Mouse (Mus musculus): ENCODE measurements around the gene Met.

Gene Met

DNA sequence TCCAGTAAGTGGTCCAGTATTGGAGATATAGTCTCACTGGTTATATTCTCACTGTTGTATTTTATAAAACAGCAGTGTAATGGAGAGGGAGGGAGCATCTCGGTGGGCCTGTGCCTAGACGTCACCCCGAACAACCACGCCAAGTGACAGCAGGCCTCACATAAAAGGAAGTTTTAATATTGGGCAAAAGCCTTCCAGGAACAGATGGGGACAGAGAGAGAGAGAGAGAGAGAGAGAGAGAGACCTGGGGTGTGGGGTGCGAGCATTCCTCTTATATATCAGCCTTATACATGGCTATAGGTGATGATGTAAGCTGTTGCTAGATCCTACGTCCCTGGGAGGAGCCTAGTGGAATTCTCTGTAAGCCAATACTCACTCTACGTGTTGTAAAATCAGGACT, 90.7 kb downstream of the Met start:
- no peak for DNase-seq

DNA sequence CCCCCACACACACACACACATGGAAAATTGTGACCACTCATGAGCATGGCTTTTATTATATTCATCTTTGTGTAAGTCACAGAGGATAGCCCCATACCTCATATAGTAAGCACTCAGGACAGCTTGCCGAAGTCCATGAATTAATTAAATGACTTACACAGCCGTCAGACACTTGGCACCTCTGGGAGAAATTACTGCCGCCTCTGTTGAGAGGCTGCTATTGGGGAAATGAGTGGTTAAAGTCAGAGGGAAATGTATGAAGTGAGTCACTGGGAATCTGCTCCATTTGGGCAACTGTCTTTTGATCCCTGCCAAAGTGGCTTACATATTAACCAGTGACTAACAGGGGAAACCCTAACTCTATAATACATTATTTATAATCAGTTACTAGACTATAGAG, 91.2 kb downstream of the Met start:
- DNase-seq, result no peak

DNA sequence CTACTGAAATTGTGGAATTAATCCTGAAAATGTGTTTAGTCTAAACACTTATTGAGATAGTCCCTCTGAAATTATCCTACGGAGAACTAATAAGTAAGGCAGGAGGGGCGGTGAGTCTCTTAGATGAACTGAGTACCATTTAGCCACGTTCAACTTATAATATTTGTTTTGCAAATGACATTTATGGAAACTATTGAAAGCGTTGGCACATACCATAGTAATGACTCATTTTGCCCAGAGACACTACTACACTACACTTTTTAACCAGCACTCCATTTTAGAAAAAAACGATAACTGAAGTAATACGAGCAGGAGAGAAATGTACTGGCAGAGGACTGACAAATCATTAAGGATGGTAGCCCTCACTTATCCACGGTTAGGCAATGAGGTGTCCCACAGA, 92.1 kb downstream of the Met start:
- DNase-seq, result no peak

DNA sequence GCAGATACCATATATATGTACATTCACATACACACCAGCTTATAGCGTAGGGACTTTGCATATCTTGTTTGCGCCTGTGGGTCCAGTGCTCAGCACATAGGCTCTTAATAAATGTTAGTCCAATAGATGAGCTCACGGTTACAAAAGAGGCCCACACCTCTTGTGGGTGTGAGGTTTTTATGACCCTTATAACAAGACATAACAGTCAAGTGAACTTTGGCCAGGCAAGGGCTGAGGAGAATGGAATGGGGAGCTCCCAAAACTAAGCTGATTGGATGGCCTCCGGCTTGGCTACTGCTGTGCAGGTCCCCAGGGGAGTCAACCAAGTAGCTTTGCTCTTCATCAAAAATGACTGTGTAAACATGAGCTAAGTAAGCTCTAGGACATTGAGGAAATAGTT, 96.1 kb downstream of the Met start:
- no peak for DNase-seq

DNA sequence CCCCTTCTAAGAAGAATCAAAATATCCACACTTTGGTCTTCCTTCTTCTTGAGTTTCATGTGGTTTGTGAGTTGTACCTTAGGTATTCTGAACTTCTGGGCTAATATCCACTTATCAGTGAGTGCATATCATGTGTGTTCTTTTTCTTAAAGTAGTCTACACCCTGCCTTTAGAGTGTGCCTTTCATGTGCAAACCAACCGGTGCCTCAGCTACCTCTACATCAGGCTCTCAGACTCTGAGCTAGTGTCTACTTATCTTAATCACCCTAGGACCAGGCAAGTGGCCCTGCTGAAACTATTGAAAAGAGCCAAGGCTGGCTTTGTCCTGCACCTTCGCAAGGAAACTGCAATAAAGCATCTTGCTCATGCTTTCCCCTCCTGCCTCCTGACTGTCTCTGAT, 97.7 kb downstream of the Met start:
- DNase-seq, result no peak

DNA sequence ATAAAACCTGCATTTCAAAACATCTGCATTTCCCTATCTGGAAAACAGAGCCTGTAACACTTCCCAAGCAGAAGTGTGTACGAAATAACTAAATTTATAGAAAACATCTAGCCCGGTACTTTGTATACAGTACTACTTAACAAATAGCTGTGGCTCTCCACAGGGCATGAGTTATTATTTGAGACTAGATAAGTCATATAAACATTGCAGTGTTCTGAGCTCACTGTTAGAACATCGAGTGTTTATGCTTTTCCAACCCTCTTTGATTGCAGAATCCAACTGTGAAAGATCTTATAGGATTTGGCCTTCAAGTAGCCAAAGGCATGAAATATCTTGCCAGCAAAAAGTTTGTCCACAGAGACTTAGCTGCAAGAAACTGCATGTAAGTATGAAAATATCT, 98.3 kb downstream of the Met start:
- no peak for DNase-seq

DNA sequence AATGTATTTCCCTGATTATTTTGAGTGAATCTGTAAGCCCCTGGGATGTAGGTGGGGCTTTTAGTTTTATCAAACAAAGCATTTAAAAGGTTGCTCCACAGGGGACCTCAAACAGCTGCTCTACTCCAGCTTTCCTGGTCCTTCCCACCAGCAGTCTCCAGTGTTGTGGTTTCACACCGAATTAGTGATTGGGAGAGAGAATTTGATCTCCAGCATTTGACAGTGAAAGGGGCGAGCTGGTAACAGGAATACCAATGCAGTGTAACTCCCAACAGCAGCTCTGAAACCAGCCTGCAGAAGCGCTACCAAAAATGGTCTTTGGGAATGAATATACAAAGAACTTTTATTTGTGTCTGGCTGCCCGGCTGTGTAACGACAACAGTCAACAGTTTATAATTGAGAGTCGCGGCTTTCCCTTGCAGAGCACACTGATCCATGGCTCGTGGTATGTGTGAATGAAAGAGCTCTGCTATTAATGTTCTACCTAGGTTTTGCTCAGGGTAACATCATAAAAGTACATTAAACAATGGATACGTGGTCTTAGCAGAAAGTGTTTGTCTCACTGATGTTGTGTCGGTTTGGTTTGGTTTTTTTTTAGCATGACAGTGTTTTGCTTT, 99.0 kb downstream of the Met start:
- no peak for DNase-seq

DNA sequence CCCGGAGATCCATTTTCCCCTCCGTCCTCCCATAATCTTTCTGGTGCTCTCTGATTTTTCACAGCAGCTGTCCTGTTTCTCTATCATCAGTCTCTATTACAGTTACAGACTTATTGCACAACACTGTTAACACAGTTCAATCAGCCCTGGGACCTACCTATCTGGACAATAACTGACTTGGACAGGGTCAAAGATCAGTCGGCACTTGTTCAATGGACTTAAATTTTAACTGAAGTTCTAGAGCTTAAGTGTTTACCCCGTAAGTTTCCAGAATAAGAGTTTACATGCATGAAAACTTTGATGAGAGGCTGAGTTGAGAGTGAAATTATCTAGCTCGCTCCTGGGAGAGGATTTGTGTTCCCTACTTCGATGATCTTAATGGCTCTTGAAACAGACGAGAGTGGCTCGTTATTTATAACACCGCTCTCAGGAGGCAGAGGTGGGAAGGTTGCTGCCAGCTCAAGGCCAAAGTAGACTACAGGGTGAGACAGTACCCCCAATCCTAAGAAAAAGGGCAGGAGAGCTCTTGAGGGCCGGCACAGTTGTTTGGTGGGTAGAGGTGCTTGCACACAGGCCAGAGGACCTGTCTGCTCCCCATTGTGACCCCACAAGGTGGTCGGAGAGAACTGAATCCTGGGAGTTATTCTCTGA, 105.2 kb downstream of the Met start:
- DNase-seq, result no peak

DNA sequence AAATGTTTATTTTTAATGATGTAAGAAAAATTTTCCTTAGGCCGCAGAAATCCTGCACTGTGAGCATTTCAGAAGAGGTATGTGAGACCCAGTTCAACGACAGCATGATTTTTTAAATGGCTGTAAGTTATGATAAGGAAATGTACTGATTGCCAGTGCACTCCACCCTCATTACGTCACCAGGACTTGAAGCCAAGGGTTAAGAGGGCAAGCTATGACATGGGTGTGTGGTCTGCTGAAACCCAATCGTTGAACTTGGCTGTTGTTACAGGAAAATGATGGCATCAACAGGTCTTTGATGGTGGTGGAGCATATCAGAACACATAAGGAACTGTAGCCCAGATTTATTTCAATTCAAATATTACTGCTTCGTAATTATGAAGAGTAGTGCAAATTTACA, 109.6 kb downstream of the Met start:
- no peak for DNase-seq

DNA sequence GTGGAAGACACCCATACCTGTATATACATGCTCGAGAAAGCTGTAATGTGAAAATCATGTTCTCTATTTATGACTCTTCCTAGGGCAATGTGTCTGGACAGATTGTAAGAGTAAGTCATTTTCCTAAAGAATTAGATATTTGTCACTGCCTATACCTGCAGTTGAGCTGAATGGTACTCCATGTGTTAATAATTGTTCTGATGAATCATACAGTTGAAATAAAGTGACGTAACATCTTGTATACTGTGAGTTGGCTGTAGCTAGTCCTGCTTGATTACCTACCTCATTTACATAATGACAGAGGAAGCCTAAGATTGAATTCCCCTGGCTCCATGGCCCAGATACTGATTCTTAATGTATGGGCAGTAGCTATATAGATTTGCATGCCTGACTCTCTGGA, 110.1 kb downstream of the Met start:
- no peak for DNase-seq

DNA sequence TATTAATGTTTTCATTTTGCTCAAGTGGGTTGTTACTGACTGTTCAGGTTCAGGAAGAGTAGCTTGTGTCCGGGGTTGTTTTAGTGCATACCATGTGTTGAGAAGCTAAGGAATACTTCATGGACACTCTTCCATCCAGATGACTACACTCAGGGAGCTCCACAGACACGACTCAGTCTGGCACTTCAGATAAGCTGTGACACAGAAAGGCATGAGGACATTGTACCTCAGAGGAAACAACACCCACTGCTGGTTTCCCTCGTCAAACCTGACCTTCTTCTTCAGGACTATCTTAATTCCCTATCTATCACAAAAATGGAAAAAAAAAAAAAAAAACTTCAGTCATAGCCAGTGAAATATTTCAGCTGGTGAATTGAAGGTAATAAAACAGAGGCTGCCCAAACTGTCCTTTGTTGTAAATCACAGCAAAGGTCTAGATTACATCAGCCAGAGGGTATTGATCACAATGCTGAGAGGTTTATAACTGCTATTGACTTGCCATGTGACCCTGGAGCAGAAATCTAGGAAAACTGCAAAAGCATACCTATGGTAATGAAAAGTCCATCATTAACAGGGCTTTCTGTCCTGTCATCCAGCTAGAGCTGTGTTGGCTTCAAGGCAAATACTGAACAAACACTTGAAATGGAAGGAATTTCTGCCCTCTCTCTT, 114.6 kb downstream of the Met start:
- DNase-seq, result no peak

DNA sequence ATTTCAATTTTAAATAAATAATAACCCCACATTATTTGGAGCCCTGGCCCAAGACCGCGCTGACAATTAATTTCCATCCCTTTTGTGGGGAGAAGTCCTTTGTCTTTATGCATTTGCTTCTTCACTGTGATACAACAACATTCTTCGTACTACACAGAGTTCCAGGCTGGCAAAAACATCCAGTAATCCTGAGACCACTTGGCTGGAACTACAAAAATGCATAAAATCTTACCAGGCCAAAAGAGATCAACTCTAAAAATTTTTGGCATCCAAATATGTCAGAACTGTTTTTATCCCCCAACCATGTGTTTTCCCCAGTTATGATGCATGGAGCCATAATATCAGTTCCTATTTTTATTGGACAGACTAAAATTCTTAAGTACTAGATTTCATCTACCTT, 116.7 kb downstream of the Met start:
- DNase-seq, result no peak

DNA sequence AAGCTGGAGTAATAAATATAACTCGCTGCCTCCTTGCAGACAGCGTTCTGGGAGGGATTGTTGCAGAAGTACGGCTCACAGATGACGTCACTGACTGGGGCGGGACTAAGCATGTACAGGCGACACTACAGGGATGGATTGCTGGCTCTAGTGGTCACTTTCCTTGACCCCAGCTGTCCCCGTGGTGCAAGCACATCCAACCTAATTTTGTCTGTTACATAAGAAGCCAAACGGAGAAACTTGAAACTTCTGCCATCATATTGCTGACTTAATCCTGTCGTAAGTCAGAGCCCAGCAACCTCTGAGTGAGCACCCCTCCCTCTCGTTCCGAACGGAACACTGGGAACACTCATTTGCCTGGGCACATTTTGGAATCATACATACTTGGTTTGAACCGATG, 120.4 kb downstream of the Met start:
- DNase-seq, result peak; percentile 61

DNA sequence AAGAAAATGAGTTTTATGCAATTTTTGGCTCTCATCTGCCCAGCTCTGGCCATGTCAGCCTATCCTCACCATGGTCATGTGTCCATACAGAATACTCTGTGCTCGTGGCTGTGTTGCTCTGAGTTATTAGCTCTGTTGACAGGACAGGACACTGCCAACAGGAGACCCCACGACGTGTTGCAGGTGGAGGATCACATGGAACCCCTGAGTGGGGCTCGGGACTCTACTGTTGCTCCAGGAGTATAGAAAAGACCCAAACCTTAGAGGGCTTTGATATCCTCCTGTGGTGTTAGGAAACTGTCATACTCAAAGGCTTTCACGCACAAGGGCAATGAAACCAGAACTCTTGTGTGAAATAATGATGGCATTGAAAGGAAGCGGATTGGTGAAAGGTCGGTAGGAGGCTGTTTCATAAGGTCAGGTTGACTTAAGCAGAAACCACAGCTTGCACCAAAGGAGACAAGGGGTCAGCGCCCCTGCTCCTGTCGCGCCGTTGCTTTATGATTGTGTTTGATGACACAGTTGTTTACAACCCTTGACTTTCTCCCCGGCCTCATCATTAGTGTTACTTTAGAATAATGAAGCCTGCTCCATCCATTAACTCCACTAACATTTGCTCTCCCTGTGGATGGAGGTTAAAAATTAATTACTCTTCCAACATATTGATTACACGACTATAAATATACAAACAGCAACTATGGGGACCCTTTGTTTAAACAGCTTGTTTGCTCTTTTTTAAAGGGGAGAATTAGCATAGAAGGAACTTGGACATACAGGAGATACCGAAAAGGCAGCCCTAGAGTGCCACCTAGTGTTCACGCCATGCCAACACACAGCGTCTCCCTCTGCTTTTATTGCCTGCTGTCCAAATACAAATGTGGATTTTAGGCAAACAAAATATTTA, 125.7 kb downstream of the Met start:
- peak; percentile 64 for DNase-seq

DNA sequence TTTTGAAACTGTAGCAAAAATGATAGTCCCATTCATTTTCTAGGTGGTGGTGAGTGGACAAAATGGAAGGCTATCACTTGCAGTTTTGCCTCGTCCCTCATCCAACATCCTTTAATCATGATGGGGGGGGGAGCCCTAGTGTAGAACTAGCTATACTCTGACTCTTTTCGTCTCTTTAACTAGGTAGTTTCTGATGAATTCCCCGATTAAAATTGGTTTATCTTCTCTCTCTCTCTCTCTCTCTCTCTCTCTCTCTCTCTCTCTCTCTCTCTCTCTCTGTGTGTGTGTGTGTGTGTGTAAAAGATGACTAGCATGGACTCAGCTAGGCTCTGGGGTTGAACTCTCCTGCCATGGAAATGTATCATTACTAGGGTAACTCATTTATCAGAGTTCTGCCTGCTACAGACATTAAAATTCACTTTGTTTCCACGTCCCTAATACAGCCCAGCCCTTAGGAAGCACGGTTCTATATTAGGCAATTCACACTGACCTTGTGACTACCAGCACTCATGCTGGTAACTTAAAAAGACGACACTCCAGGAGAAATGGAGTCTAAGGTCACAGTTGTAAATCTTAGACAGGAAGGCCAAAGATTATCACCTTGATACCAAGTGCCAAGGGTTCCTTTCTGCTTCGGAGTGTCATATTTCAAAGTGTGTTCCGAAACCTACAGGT, 126.5 kb downstream of the Met start:
- DNase-seq, result no peak

DNA sequence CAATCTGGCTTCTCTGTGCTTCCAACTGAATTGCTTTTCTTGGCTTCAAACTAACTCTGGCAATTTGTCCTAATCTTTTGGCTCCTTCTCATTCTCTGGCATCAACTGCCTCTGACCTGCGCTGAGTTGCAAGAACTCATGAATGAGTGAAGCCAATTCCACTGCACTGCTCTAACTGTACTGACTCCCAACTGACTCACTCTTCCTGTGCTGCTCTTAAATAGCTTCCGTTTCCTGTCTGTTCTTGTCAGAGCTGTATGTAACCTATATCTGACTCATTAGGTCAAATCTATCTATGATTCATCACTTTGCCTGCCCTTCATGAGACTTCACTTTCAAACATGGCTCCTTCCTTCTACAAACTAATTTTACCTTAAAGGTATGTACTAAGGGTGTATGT, 130.4 kb downstream of the Met start:
- DNase-seq, result no peak

DNA sequence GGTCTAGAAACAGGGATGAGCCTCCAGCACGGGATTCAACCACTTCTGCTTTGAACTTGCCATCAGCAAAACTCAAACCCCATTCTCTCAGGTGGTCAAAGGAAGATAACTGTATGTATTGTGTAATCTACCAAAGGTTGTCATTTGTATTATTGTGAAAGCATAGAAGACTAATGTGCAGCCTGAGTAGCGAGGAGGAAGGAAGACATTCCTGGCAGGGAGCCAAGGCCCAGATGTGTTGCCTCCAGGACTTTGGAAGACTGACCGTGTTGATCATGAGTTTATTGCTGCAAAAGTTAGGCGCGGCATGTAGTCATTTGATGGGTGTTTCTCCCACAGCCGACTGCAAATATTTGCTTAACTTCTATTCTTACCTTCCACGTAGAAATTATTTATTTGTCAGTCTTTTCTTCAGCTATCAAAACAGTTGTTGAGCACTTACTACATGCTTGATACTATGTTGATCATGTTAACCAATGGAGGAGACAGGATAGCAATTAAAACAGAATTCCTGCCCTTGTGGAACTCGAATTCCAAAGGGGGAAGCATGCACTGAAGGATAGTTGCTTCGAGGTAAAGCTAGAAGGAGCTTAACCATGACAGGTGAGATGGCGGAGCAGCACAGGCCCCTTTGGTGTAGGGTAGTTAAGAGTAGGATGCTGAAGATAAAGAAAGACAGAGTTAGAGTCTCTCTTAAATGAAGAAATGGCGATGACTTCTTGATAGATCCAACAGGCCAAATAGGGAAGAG, 132.3 kb downstream of the Met start:
- no peak for DNase-seq

DNA sequence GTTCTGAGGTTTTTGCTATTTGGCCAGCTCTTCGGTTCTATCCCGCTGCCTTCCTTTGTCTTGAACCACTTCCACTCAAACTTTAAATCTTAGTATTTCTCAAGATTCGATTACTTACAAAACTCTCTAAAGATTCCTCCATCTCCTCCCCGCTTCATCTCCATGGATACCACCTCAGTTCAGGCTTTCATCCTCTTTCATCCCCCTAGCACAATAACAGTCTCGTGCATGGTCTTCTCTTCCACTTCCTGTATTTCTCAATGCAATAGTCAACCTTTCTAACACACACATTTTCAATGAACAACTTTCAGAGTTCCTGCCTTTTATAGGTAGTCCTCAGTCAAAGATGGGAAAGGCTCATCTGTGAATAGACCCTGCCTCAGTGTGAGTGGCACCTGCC, 135.8 kb downstream of the Met start:
- DNase-seq, result no peak

DNA sequence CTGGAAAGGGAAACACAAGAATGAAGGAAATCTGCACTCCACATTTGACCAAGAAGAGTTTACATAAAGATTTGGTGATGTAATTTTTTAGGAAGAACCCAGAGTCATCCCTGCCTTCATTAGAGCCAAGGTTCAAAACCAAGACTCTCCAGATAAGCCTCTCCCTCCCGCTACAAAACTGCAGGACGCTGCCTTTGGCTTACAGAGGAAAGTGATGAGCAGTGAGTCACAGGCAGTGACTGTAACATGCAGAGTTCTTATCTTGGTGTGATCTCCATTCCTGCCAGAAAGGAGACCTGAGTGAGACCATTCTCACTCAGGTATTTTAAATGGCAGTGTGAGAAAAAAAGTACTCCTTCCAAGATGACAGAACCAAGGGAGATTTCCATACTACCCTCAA, 137.9 kb downstream of the Met start:
- no peak for DNase-seq

DNA sequence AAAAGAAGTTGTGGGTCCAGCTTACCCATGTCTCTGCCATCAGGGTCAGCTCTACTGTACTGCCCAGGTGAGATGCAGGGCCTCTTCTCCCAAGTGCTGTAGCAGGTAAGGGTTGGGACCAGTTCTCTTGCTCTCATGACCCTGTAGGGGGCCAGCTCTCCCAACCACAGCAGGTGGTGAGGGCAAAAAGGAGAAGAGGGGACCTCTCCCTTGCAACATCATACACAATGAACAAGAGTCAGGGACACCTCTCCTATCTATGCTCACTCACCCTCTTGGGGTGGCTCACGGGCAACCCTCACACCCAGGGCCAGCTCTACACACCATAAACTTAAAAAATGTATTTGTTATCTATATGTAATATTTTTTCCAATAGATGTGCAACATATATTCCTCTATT, 143.3 kb downstream of the Met start:
- no peak for DNase-seq

DNA sequence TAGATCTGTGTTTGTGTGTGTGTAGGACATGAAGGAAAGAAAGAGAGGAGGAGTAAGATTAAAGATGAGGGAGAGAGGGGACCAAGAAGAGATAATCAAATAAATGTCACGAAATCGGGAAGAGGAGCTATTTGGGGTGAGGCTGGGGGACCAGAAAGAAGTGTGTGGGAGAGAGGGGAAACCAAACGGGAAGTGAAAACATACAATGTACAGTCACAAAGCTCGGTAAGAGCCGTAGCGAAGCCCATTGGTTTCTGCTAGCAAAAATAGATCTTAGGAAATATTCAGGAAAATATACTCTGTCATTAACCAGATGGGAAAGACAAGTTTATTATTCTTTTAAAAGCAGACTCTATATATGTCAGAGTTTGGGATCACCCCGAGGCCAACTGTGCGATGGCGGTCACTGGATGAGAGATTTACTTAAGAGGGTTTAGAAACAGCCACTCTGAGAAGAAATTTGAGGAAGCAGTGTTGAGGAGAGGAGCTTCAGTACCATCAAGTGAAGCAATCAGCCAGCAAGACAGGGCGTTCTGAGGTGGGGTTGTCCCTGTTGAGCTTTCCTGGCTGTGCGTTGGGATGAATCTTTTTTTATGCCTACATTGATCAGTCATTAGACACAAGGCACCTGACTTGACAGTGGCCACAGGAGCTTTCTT, 147.9 kb downstream of the Met start:
- no peak for DNase-seq

DNA sequence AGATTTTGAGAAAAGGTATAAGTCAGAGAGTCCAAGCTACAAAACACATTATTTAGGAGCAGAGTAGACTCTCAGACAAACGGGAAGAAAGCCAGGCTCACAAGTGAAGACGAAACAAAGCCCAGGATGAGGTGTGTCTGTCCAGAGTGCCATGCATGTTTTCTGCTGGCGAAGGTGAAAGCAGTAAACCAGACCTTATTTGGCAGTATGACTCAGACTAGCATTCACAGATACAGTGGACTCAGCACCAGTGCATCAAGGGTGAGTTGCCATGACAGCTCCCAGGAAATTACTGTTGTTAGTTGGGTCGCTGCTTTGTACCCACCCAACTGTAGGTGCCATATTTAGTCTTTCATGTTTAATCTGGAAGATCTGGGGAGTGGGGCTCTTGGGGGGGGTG, 149.1 kb downstream of the Met start:
- no peak for DNase-seq

Measured in right cerebral cortex, adult 18-20 months (tissue).